Mouse (Mus musculus): Measurements from ENCODE around the gene Myh7. TPM values are rescaled to one million over a fixed set of nuclear protein-coding genes. Genes with fewer than 3 reads are reported as not detected.
A peak's percentile ranks its signal among the peaks of the same experiment; 100 is the strongest.
"Not testable (repeated sequence)": the region's sequence is repeated elsewhere in the genome, so short reads cannot be mapped to it uniquely, and the experiment has no call there.

Gene Myh7
- polyA plus RNA-seq, 1 experiment from 2014 or later: 0.83 TPM

GRCm38 (mm10) chr14:54947008-54947407 lies 47.4 kb downstream of the Myh7 start:
- not testable (repeated sequence) for H3K9me3 ChIP-seq; H3K27me3 ChIP-seq (replicated peaks); H3K4me1 ChIP-seq (replicated peaks); H3K9ac ChIP-seq; H3K4me2 ChIP-seq (replicated peaks); H3K27ac ChIP-seq; H3K36me3 ChIP-seq; H3K4me3 ChIP-seq (replicated peaks); ATAC-seq
- WGBS: 93% methylated on average over 11 of the region's 11 CpGs

GRCm38 (mm10) chr14:54945975-54946704 lies 48.3 kb downstream of the Myh7 start:
- Histone ChIP-seq H3K36me3 (no peaks in the 10 kb centered on the region), H3K4me1 (replicated peaks) (no peaks in the 10 kb centered on the region), H3K27ac (no peak overlapping the region), H3K27me3 (replicated peaks) (no peaks in the 10 kb centered on the region), H3K9me3 (no peaks in the 10 kb centered on the region), H3K4me2 (replicated peaks) (no peak overlapping the region), H3K9ac (no peak overlapping the region), H3K4me3 (replicated peaks) (no peak overlapping the region)
- WGBS: 78% methylated on average over 19 of the region's 19 CpGs
- ATAC-seq: no peak

- H3K9me3 ChIP-seq: no peaks in the 10 kb centered on the region
- no peak for ATAC-seq
Observed at GRCm38 (mm10) chr14:54944939-54945338, 49.5 kb downstream of the Myh7 start.

GRCm38 (mm10) chr14:54943971-54944370 lies 50.5 kb downstream of the Myh7 start:
- Histone ChIP-seq H3K27ac (no peak overlapping the region), H3K4me3 (replicated peaks) (no peak overlapping the region), H3K36me3 (no peaks in the 10 kb centered on the region), H3K4me1 (replicated peaks) (no peaks in the 10 kb centered on the region), H3K27me3 (replicated peaks) (no peaks in the 10 kb centered on the region), H3K9ac (no peak overlapping the region), H3K9me3 (no peaks in the 10 kb centered on the region), H3K4me2 (replicated peaks) (no peak overlapping the region)
- no peak for ATAC-seq
- WGBS: 90% methylated on average over 7 of the region's 7 CpGs

More at GRCm38 (mm10) chr14:54944939-54945338, 49.5 kb downstream of the Myh7 start:
- Histone ChIP-seq H3K4me1 (replicated peaks) (no peaks in the 10 kb centered on the region), H3K4me2 (replicated peaks) (no peak overlapping the region), H3K27me3 (replicated peaks) (no peaks in the 10 kb centered on the region), H3K36me3 (no peaks in the 10 kb centered on the region), H3K9ac (no peak overlapping the region), H3K27ac (no peak overlapping the region), H3K4me3 (replicated peaks) (no peak overlapping the region)
- WGBS: 54% methylated on average over 2 of the region's 2 CpGs

GRCm38 (mm10) chr14:54942479-54942878 lies 51.9 kb downstream of the Myh7 start:
- ATAC-seq: no peak
- Histone ChIP-seq H3K9ac (no peak overlapping the region), H3K4me3 (replicated peaks) (no peak overlapping the region), H3K4me1 (replicated peaks) (no peaks in the 10 kb centered on the region), H3K36me3 (no peaks in the 10 kb centered on the region), H3K27ac (no peak overlapping the region), H3K27me3 (replicated peaks) (no peaks in the 10 kb centered on the region), H3K4me2 (replicated peaks) (no peak overlapping the region), H3K9me3 (no peaks in the 10 kb centered on the region)
- WGBS: 90% methylated on average over 8 of the region's 8 CpGs

GRCm38 (mm10) chr14:54941024-54941978 lies 53.1 kb downstream of the Myh7 start:
- Histone ChIP-seq H3K4me3 (replicated peaks) (no peak overlapping the region), H3K9me3 (no peaks in the 10 kb centered on the region), H3K9ac (no peak overlapping the region), H3K27me3 (replicated peaks) (no peaks in the 10 kb centered on the region), H3K36me3 (no peaks in the 10 kb centered on the region), H3K4me2 (replicated peaks) (no peak overlapping the region), H3K27ac (no peak overlapping the region), H3K4me1 (replicated peaks) (no peaks in the 10 kb centered on the region)
- 57% methylated on average over 13 of the region's 13 CpGs for WGBS
- ATAC-seq: no peak

GRCm38 (mm10) chr14:54940176-54940530 lies 54.3 kb downstream of the Myh7 start:
- Histone ChIP-seq H3K9me3 (no peaks in the 10 kb centered on the region), H3K27me3 (replicated peaks) (no peaks in the 10 kb centered on the region), H3K4me2 (replicated peaks) (no peak overlapping the region), H3K9ac (no peak overlapping the region), H3K4me1 (replicated peaks) (0 out of 2 replicates have a peak, but pooled peaks cover 3% of the 10 kb centered on the region), H3K36me3 (no peaks in the 10 kb centered on the region), H3K4me3 (replicated peaks) (no peak overlapping the region), H3K27ac (no peak overlapping the region)
- ATAC-seq: no peak
- 71% methylated on average over 3 of the region's 3 CpGs for WGBS

GRCm38 (mm10) chr14:54939434-54940175 lies 54.8 kb downstream of the Myh7 start:
- H3K4me3 ChIP-seq (replicated peaks): no peak overlapping the region
- no peaks in the 10 kb centered on the region for H3K27me3 ChIP-seq (replicated peaks)
- H3K4me1 ChIP-seq (replicated peaks): 0 out of 2 replicates have a peak, but pooled peaks cover 3% of the 10 kb centered on the region
- ATAC-seq: peak; percentile 77
- no peaks in the 10 kb centered on the region for H3K36me3 ChIP-seq
- 48% methylated on average over 12 of the region's 12 CpGs for WGBS
- no peak overlapping the region for H3K9ac ChIP-seq
- no peak overlapping the region for H3K4me2 ChIP-seq (replicated peaks)
- no peak overlapping the region for H3K27ac ChIP-seq
- no peaks in the 10 kb centered on the region for H3K9me3 ChIP-seq

GRCm38 (mm10) chr14:54938431-54939219 lies 55.8 kb downstream of the Myh7 start:
- H3K9ac ChIP-seq: no peak overlapping the region
- 0 out of 2 replicates have a peak, but pooled peaks cover 3% of the 10 kb centered on the region for H3K4me1 ChIP-seq (replicated peaks)
- no peak overlapping the region for H3K4me3 ChIP-seq (replicated peaks)
- H3K27me3 ChIP-seq (replicated peaks): no peaks in the 10 kb centered on the region
- ATAC-seq: no peak
- H3K27ac ChIP-seq: no peak overlapping the region
- 81% methylated on average over 15 of the region's 15 CpGs for WGBS
- H3K36me3 ChIP-seq: no peaks in the 10 kb centered on the region
- no peak overlapping the region for H3K4me2 ChIP-seq (replicated peaks)
- H3K9me3 ChIP-seq: no peaks in the 10 kb centered on the region

- peaks cover 8% of the 10 kb centered on the region; the same call in 1 of the 2 replicates for H3K4me1 ChIP-seq (replicated peaks)
- H3K9me3 ChIP-seq: no peaks in the 10 kb centered on the region
- no peaks in the 10 kb centered on the region for H3K27me3 ChIP-seq (replicated peaks)
- no peaks in the 10 kb centered on the region for H3K36me3 ChIP-seq
- H3K4me3 ChIP-seq (replicated peaks): no peak overlapping the region
- no peak overlapping the region for H3K4me2 ChIP-seq (replicated peaks)
- H3K9ac ChIP-seq: no peak overlapping the region
- 87% methylated on average over 16 of the region's 16 CpGs for WGBS
- no peak overlapping the region for H3K27ac ChIP-seq
- ATAC-seq: no peak
Observed at GRCm38 (mm10) chr14:54937361-54938182, 56.9 kb downstream of the Myh7 start.

GRCm38 (mm10) chr14:54936831-54937160 lies 57.6 kb downstream of the Myh7 start:
- Histone ChIP-seq H3K4me3 (replicated peaks) (no peak overlapping the region), H3K27me3 (replicated peaks) (no peaks in the 10 kb centered on the region), H3K36me3 (no peaks in the 10 kb centered on the region), H3K4me1 (replicated peaks) (peaks cover 12% of the 10 kb centered on the region; the same call in 1 of the 2 replicates), H3K9me3 (no peaks in the 10 kb centered on the region), H3K4me2 (replicated peaks) (no peak overlapping the region), H3K9ac (no peak overlapping the region), H3K27ac (no peak overlapping the region)
- WGBS: 53% methylated on average over 6 of the region's 6 CpGs
- ATAC-seq: no peak

All from intestine, embryonic 15.5 days (tissue).